Mouse (Mus musculus) E14TG2a.4 (cell line): ENCODE results near the gene Spns2.

ENCODE experiments used
- CTCF ChIP-seq: conservative IDR thresholded peaks from 2 replicates; pipeline ENCODE4 v1.5.1; 2014; ENCODE audit warnings: low read length
- NANOG ChIP-seq: IDR thresholded peaks from 2 replicates; pipeline ENCODE4 v1.6.1; 2014; ENCODE audit warnings: borderline replicate concordance, low read length, mixed read lengths

GRCm38 (mm10) chr11:72519189-72519588 is 29.5 kb upstream of the Spns2 start:
- TF ChIP-seq CTCF (no peak), NANOG (no peak)
